Mouse (Mus musculus) midbrain, embryonic 14.5 days (tissue): Measurements from ENCODE around the gene Pfpl. TPM values are rescaled to one million over a fixed set of nuclear protein-coding genes. Genes with fewer than 3 reads are reported as not detected.

ENCODE experiments used
- polyA plus RNA-seq: library from polyadenylated mRNA; unstranded; fragments of >200 nt; fragmentation: Nextera tagmentation; extraction: Ambion mirVana; gene quantifications from 2 replicates; pipeline ENCODE4 v1.2.1, GENCODE M21; 2014

The Pfpl gene
- polyA plus RNA-seq, 1 experiment from 2014 or later: not detected

Other genes with a start within 250 kb of the Pfpl start
- gene Olfr1431, start 227.3 kb upstream of the Pfpl start, polyA plus RNA-seq: not detected in 2 replicates
- not detected in 2 replicates for gene Olfr1432, start 195.3 kb upstream of the Pfpl start, polyA plus RNA-seq
- gene Olfr262, start 186.2 kb upstream of the Pfpl start, polyA plus RNA-seq: not detected in 2 replicates
- not detected in 2 replicates for gene Olfr235, start 166.9 kb upstream of the Pfpl start, polyA plus RNA-seq
- not detected in 2 replicates for gene Olfr1434, start 148.1 kb upstream of the Pfpl start, polyA plus RNA-seq
- not detected in 2 replicates for gene Olfr1436, start 128.8 kb upstream of the Pfpl start, polyA plus RNA-seq
- gene Olfr1437, start 102.8 kb upstream of the Pfpl start, polyA plus RNA-seq: not detected in 2 replicates
- not detected in 2 replicates for gene Olfr1438-ps1, start 92.0 kb upstream of the Pfpl start, polyA plus RNA-seq
- gene Olfr1440, start 40.6 kb upstream of the Pfpl start, polyA plus RNA-seq: not detected in 2 replicates
- not detected in 2 replicates for gene Olfr1441, start 10.5 kb upstream of the Pfpl start, polyA plus RNA-seq
- 1.00 and 1.1 TPM in 2 replicates for gene Mpeg1, start 32.9 kb downstream of the Pfpl start, polyA plus RNA-seq
- gene Dtx4, start 73.5 kb downstream of the Pfpl start, polyA plus RNA-seq: 35.7 and 46.0 TPM in 2 replicates
- gene Fam111a, start 117.8 kb downstream of the Pfpl start, polyA plus RNA-seq: 4.5 and 8.3 TPM in 2 replicates
- gene Gm4952, start 172.1 kb downstream of the Pfpl start, polyA plus RNA-seq: 0.12 TPM in 1 of 2 replicates, not detected in the other
- gene Glyat, start 205.4 kb downstream of the Pfpl start, polyA plus RNA-seq: not detected in 2 replicates
- not detected in 2 replicates for gene Olfr1442, start 242.5 kb downstream of the Pfpl start, polyA plus RNA-seq